Mouse (Mus musculus): ENCODE results near the gene Prn. TPM values are rescaled to one million over a fixed set of nuclear protein-coding genes. Genes with fewer than 3 reads are reported as not detected.

Prn gene
- polyA plus RNA-seq, 1 experiment from 2014 or later = not detected

GRCm38 (mm10) chr2:131910847-131911246 lies 1.1 kb downstream of the Prn start:
- DNase-seq (ENCODE audit: low spot score) = no peak
- 62% methylated on average over 2 of the region's 2 CpGs for WGBS
- Histone ChIP-seq H3K9me3 (replicated peaks) (no peaks in the 10 kb centered on the region), H3K27ac (replicated peaks) (no peak overlapping the region), H3K36me3 (no peaks in the 10 kb centered on the region), H3K4me3 (peak overlapping the region; percentile 62), H3K4me1 (peaks cover 13% of the 10 kb centered on the region), H3K27me3 (ENCODE audit: low read depth, poor library complexity, severe bottlenecking) (peaks cover 30% of the 10 kb centered on the region)

DNA sequence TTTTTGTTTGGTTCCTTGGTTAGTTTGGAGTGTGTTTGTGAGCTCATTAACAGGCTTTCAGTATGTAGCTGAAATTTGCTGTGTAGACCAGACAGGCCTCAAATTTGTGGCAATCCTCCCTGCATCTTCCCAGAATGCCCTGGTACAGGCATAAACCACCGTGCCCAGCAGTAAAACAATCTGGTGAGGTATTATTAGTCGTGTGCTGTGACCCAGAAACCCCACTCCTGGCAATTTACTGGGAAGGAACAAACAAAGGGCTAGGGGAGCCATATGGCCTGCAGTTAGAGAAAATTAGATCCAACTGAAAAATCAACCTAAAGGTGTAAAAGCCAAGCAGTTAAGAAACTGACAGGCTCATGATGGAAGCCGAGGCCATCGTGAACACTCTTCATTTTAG lies 1.6 kb downstream of the Prn start:
- H3K4me1 ChIP-seq = peaks cover 13% of the 10 kb centered on the region
- H3K27ac ChIP-seq (replicated peaks) = no peak overlapping the region
- peaks cover 30% of the 10 kb centered on the region for H3K27me3 ChIP-seq (ENCODE audit: low read depth, poor library complexity, severe bottlenecking)
- no peak overlapping the region for H3K4me3 ChIP-seq
- no peak for DNase-seq (ENCODE audit: low spot score)
- H3K9me3 ChIP-seq (replicated peaks) = no peaks in the 10 kb centered on the region
- no peaks in the 10 kb centered on the region for H3K36me3 ChIP-seq
- WGBS = 63% methylated on average over 4 of the region's 4 CpGs

DNA sequence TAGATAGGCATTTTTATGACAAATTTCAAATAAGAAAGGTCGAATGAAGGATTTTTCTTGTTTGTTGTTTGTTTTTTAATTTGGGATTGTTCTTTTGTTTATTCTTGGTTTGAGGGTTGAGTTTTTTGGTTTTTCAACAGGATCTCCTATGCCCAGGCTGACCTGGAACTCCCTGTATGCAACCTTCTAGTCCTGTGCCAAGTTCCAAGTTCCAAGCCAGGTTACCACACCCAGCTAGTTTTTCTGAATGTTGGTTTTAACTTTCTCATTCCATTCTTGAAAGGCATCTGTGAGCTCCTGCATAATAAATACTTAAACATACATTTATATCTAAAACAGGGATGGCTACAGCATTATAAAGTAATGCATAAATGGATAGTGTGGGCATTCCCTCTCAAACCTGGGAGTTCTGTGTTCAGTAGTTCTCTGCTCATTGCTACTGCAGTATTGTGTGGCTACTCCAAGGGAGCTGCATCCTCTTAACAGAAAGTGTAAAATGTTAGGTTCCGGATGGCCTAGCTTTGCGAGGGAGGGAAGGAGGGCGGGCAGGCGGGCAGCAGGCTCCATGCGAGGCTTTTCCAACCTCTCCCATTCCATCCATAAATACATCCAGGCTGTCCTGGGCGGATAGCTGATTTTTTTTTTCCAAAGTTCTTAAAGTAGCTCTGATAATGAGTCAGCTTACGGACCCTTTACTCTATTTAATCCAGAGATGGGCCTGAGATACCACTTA lies 2.9 kb downstream of the Prn start:
- no peak overlapping the region for H3K27ac ChIP-seq (replicated peaks)
- H3K4me1 ChIP-seq = peaks cover 13% of the 10 kb centered on the region
- no peak overlapping the region for H3K4me3 ChIP-seq
- peaks cover 3% of the 10 kb centered on the region; the same call in 1 of the 2 replicates for H3K36me3 ChIP-seq
- H3K9me3 ChIP-seq (replicated peaks) = no peaks in the 10 kb centered on the region
- no peak for DNase-seq (ENCODE audit: low spot score)
- peaks cover 28% of the 10 kb centered on the region for H3K27me3 ChIP-seq (ENCODE audit: low read depth, poor library complexity, severe bottlenecking)
- 87% methylated on average over 8 of the region's 8 CpGs for WGBS

DNA sequence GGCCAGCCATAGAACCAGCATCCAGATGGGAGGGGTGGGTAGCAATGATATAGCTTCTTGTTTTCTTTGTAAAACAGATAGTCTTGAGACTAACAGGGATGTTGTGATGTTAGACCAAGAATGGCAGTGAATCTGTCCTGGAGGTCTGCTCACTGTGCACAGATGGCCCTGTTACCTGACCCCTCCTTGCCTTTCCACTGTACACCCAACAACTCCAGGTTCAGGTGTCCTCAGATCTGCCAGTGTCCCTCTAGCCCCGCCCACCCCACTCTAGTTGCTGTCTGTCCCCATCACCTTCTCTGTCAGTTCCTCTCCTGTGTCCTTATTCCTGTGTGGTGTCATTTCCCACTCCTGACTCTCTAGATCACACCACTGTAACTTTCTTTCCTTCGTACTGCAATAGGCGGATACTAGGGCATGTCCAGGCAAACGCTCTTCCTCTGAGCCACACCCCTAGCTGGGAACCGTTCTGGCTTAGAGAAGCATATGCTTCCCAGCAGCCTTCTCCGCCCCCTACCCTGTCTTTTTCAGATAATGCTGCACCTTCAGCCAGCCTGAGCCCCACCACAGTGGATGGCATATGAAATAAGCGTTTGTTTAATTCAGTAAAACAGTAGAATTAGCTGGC lies 22.6 kb downstream of the Prn start:
- 79% methylated on average over 7 of the region's 7 CpGs for WGBS
- Histone ChIP-seq H3K9me3 (replicated peaks) (no peaks in the 10 kb centered on the region), H3K36me3 (peaks cover 9% of the 10 kb centered on the region), H3K27ac (replicated peaks) (no peak overlapping the region), H3K4me3 (no peak overlapping the region), H3K27me3 (ENCODE audit: low read depth, poor library complexity, severe bottlenecking) (no peaks in the 10 kb centered on the region), H3K4me1 (peaks cover 16% of the 10 kb centered on the region)
- DNase-seq (ENCODE audit: low spot score) = no peak

GRCm38 (mm10) chr2:131933013-131933412 lies 23.3 kb downstream of the Prn start:
- WGBS = 37% methylated on average over 6 of the region's 6 CpGs
- Histone ChIP-seq H3K27ac (replicated peaks) (no peak overlapping the region), H3K4me1 (peaks cover 16% of the 10 kb centered on the region), H3K9me3 (replicated peaks) (no peaks in the 10 kb centered on the region), H3K4me3 (no peak overlapping the region), H3K27me3 (ENCODE audit: low read depth, poor library complexity, severe bottlenecking) (no peaks in the 10 kb centered on the region), H3K36me3 (peaks cover 9% of the 10 kb centered on the region)
- no peak for DNase-seq (ENCODE audit: low spot score)

DNA sequence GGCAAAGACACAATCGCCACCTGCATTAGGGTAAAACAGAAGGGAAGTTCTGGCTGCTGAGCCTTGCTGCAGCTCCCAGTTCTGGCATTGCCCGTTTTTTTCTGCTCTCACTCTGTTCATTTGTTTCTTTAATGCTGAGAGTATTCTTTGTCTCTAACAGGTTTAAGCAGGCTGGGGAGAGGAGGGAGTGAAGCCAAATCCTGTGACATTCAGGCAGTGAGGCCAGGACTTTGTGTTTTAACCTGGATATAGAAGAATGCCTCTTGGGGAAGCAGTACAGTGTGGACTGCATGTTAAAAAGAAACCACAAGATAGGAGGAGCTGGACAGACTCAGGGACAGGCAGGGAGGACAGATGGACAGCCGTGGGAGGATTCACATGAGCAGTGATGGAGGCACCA lies 23.8 kb downstream of the Prn start:
- no peak overlapping the region for H3K4me3 ChIP-seq
- DNase-seq (ENCODE audit: low spot score) = no peak
- H3K4me1 ChIP-seq = peaks cover 16% of the 10 kb centered on the region
- H3K36me3 ChIP-seq = peaks cover 9% of the 10 kb centered on the region
- H3K27me3 ChIP-seq (ENCODE audit: low read depth, poor library complexity, severe bottlenecking) = no peaks in the 10 kb centered on the region
- H3K9me3 ChIP-seq (replicated peaks) = no peaks in the 10 kb centered on the region
- WGBS = 52% methylated on average over 3 of the region's 3 CpGs
- no peak overlapping the region for H3K27ac ChIP-seq (replicated peaks)

- H3K9me3 ChIP-seq (replicated peaks) = no peaks in the 10 kb centered on the region
- DNase-seq (ENCODE audit: low spot score) = no peak
- H3K4me3 ChIP-seq = no peak overlapping the region
- WGBS = 94% methylated on average over 2 of the region's 2 CpGs
- no peaks in the 10 kb centered on the region for H3K27me3 ChIP-seq (ENCODE audit: low read depth, poor library complexity, severe bottlenecking)
- H3K36me3 ChIP-seq = peaks cover 9% of the 10 kb centered on the region
- H3K27ac ChIP-seq (replicated peaks) = no peak overlapping the region
- H3K4me1 ChIP-seq = peaks cover 16% of the 10 kb centered on the region
These were observed 24.5 kb downstream of the Prn start for GRCm38 (mm10) chr2:131934243-131934642.

DNA sequence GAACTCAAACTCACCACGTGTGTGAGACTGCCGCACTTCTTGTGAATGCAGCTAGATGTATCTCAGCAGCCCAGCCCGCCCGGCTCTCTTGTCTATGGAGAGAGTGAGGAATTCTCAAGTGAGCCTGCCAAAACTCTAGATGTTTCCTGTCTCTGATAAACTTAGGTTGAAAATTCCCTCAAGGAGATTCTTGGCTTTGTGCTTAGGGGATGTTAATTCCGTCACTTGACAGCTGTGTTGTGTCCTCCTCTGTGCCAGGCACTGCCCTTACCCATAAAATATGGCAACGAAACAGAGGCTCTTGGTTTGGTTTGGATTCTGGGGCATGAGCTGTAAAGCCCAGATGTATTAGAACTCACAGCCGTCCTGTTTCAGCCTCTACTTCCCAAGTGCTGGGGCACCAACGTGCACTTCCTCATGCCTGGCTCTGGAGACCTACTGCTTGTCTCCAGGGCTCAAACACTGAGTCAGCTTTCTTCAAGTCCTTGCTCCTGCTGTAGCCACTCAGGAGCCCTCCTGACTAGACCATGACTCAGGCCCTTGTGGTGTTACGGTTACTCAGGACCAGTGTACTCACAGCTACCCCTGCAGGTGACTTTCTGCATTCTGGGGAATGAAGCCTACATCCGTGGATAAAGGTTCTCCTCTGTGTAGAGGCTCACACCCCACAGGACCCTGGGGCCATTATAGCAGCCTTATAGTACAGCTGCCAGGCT lies 25.8 kb downstream of the Prn start:
- no peaks in the 10 kb centered on the region for H3K9me3 ChIP-seq (replicated peaks)
- H3K27me3 ChIP-seq (ENCODE audit: low read depth, poor library complexity, severe bottlenecking) = no peaks in the 10 kb centered on the region
- no peak overlapping the region for H3K4me3 ChIP-seq
- peaks cover 9% of the 10 kb centered on the region for H3K36me3 ChIP-seq
- WGBS = 89% methylated on average over 10 of the region's 10 CpGs
- no peak for DNase-seq (ENCODE audit: low spot score)
- H3K27ac ChIP-seq (replicated peaks) = no peak overlapping the region
- H3K4me1 ChIP-seq = peaks cover 16% of the 10 kb centered on the region

GRCm38 (mm10) chr2:131936410-131936809 lies 26.7 kb downstream of the Prn start:
- Histone ChIP-seq H3K36me3 (peaks cover 9% of the 10 kb centered on the region), H3K9me3 (replicated peaks) (no peaks in the 10 kb centered on the region), H3K27me3 (ENCODE audit: low read depth, poor library complexity, severe bottlenecking) (no peaks in the 10 kb centered on the region), H3K27ac (replicated peaks) (no peak overlapping the region), H3K4me1 (peaks cover 16% of the 10 kb centered on the region), H3K4me3 (no peak overlapping the region)
- WGBS = 94% methylated on average over 10 of the region's 10 CpGs
- no peak for DNase-seq (ENCODE audit: low spot score)

DNA sequence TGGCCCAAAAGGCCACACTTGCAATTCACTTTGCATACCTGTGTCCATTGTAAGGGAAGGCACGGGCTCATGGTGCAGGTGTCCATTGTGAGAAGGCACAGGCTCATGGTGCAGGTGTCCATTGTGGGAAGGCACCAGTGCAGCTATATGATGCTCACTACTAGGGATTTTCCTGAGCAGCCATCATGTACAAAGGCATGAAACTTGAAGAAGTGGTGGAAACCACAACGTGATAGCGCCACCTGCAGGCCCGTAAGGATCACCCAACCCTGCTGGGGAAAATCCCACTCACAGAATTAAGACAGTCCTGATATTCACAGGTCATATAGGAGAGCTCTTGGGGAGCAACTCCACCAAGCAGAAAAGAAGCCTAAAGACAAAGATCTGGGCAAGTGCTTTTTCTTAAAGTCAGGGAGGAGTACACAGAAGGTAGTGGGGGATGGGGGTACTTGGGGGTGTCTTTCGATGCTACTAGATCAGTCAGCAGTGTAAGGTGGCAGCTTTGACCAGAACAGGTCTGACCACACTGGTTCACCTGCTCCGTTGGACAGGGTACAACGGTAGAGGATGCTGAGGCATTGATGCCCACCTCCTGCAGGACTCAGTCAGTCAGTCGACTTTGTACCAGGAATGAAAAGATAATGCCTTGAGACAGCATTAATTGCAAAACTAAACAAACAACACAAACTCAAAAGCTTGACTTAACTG lies 29.8 kb downstream of the Prn start:
- peak; percentile 47 for DNase-seq (ENCODE audit: low spot score)
- H3K4me3 ChIP-seq = no peak overlapping the region
- H3K27ac ChIP-seq (replicated peaks) = no peak overlapping the region
- H3K36me3 ChIP-seq = peaks cover 9% of the 10 kb centered on the region
- no peaks in the 10 kb centered on the region for H3K27me3 ChIP-seq (ENCODE audit: low read depth, poor library complexity, severe bottlenecking)
- H3K4me1 ChIP-seq = no peaks in the 10 kb centered on the region
- no peaks in the 10 kb centered on the region for H3K9me3 ChIP-seq (replicated peaks)
- WGBS = 40% methylated on average over 8 of the region's 8 CpGs

DNA sequence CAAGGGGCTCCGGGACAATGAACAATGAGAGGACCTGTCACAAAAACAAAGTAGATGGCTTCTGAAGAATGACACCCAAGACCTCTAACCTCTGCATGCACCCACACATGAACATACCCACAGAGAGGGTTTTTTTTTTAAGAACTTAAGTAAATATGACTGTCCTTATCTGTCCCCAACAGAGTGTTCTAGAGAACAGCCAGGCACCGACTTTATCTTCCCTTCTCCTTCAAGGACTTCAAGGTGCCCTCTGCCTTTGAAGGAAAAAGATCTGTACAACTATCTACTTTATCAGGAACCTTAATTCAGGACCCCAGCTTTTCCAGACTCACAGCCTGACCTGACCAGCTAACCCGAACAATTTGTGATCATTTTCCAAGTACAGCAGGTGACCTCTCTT lies 30.7 kb downstream of the Prn start:
- Histone ChIP-seq H3K27me3 (ENCODE audit: low read depth, poor library complexity, severe bottlenecking) (no peaks in the 10 kb centered on the region), H3K4me1 (no peaks in the 10 kb centered on the region), H3K27ac (replicated peaks) (no peak overlapping the region), H3K36me3 (peaks cover 9% of the 10 kb centered on the region), H3K4me3 (no peak overlapping the region), H3K9me3 (replicated peaks) (no peaks in the 10 kb centered on the region)
- DNase-seq (ENCODE audit: low spot score) = no peak
- WGBS = 87% methylated on average over 3 of the region's 3 CpGs

DNA sequence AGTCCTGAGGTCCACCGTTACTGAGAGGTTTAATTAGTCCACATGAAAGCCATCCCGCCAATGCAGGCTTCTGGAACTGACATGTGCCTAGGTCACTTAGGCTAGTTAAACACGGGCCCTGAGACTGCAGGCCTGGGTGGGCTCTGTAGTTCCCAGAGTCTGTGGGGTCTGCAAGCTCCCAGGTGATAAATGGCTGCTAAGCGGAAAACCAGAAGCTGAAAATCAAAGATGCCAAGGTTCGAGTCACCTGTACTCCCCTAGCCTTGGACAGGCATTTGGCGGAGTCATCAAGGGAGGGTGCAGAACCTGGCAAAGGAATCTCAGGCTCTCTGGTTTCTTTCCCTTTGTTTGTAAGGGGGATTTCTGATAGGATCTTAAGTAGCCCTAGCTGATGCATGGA lies 31.7 kb downstream of the Prn start:
- Histone ChIP-seq H3K4me3 (no peak overlapping the region), H3K4me1 (no peaks in the 10 kb centered on the region), H3K27me3 (ENCODE audit: low read depth, poor library complexity, severe bottlenecking) (no peaks in the 10 kb centered on the region), H3K36me3 (peaks cover 6% of the 10 kb centered on the region), H3K9me3 (replicated peaks) (no peaks in the 10 kb centered on the region), H3K27ac (replicated peaks) (no peak overlapping the region)
- 84% methylated on average over 6 of the region's 6 CpGs for WGBS
- DNase-seq (ENCODE audit: low spot score) = no peak

Data from midbrain, embryonic 10.5 days (tissue).